Mouse (Mus musculus): Measurements from ENCODE around the gene Nmral1. TPM values are rescaled to one million over a fixed set of nuclear protein-coding genes. Genes with fewer than 3 reads are reported as not detected.

Gene Nmral1
- polyA plus RNA-seq (2012; rRNA removed; ENCODE audit: low replicate concordance) = 2.5 and 5.1 TPM in 2 replicates

DNA sequence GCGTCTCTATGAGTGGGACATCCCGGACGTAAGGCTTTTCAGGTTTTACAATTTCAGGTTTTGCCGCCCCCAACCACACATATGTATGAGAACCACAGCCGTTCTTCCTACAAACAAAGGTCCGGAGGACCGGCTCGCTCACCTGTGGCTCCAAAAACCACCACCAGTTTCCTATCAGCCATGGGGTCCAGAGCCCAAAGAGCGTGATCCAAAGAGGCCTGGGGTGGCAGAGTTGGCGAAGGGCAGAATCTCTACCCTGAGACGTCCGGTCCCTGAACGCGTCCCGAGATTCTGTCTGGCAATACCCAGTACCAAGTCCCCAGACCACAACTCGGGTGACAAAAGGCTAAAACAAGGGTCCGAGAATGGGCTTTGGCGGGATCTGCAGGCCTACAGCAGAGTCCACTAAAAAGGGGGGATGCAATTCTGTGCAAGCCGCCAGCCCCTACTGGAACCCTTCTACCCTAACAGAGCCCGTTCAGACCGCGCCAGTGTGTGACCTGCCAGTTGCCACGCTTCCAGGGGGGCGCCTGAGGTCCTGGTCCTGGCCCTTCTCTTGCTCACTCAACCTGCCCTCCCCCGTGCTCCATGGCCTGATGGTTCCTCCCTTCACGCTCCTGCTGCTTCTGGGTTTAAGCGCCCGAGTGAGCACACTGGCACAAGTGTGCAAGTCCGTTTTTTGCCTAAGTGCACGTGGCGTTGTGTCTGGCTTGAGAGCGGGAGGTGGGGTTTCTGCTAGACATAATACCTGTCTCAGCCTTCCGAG is at the start of gene Nmral1:
Gene Nmral1 (minus strand): TSS at position 604 of the 766 bp plus-strand sequence.

DNA sequence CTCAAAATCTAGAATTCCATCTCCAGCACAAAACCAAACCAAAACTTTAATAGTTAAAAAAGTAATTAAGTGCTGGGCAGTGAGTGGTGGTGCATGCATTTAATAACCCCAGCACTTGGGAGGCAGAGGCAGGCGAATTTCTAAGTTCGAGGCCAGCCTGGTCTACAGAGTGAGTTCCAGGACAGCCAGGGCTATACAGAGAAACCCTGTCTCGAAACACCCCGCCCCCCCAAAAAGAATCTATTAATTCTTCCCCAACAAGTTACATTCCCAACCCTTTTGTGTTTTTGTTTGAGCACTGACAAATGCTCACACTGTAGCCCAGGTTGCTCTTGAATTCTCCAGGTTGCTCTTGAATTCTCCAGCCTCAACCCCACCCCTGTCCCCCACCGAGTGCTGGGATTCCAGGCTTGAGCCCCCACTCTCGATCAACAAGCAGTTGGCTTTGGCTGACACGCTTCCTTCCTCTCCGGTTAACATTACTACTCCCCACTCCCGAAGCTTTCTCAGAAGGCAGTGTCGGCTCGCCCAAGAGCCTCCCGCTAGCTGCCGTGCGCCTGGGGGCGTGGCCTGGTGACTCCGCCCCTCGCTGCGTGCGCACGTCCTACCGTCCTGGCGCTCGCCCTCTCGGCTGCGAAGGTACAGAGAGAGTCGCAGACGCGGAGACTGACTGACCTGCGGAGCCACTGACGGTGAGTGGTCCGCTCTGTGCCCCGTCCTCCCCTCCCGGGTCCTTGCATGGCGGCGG is 6.8 kb upstream of the Nmral1 start, which contains the start of gene Hmox2:
Gene Hmox2 (plus strand): TSS at position 582 of the 748 bp plus-strand sequence.

DNA sequence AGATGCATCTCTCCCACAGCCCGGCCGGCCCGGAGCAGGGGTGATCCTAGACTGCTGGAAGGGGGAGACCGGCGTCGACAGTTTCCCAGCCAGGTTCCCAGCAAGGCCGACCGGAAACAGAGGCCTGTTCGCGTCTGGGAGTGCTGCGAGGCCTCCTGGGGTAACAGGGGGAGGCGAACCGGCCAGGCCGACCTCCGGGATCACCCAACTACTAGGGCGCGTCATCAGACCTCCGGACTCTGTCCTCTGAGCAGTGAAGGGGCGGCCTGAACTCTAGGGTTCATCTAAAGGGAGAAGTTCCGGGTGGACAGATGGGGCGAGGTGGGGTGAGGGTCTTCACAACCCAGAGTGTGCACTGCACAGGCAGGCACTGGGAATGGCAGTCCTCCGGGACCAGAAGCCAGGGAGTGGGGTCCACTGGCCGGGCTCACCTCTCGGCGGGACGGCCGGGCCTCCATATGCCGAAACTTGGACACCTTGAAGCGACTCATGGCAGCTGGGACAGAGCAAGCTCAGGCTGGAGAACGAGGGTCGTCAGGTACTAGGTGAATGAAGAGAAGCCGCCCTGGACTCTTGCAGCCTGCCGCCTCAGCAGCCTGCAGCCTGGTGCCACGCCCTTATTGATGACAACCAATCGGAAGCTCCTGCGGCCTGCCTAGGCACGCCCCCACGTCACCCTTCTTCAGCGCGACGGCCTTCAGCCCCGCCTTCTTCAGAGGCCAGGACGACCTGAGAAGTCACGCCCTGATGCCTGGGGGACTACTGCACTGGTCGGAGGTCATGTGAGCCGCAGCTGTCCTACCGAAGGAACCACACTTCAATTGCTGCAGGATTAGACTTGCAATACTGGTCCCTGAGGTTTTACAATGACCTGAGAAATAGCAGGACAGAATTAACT is 39.8 kb downstream of the Nmral1 start, which contains the start of gene Coro7:
Gene Coro7 (minus strand): TSS at position 657 of the 898 bp plus-strand sequence.

Other genes starting within 250 kb of the Nmral1 start
- 0.32 and 0.83 TPM in 2 replicates for gene Srl, start 177.5 kb downstream of the Nmral1 start, polyA plus RNA-seq (2012; rRNA removed; ENCODE audit: low replicate concordance)
- 6.4 and 7.5 TPM in 2 replicates for gene Tfap4, start 159.5 kb downstream of the Nmral1 start, polyA plus RNA-seq (2012; rRNA removed; ENCODE audit: low replicate concordance)
- 6.6 and 8.2 TPM in 2 replicates for gene Glis2, start 124.6 kb downstream of the Nmral1 start, polyA plus RNA-seq (2012; rRNA removed; ENCODE audit: low replicate concordance)
- 8.4 and 11.4 TPM in 2 replicates for gene Pam16, start 94.4 kb downstream of the Nmral1 start, polyA plus RNA-seq (2012; rRNA removed; ENCODE audit: low replicate concordance)
- gene Vasn, start 79.4 kb downstream of the Nmral1 start, polyA plus RNA-seq (2012; rRNA removed; ENCODE audit: low replicate concordance) = 6.7 and 11.5 TPM in 2 replicates
- 11.5 and 14.3 TPM in 2 replicates for gene Dnaja3, start 79.4 kb downstream of the Nmral1 start, polyA plus RNA-seq (2012; rRNA removed; ENCODE audit: low replicate concordance)
- gene Coro7, start 39.6 kb downstream of the Nmral1 start, polyA plus RNA-seq (2012; rRNA removed; ENCODE audit: low replicate concordance) = 77.5 and 83.3 TPM in 2 replicates
- 19.9 and 20.9 TPM in 2 replicates for gene Hmox2, start 7.0 kb upstream of the Nmral1 start, polyA plus RNA-seq (2012; rRNA removed; ENCODE audit: low replicate concordance)
- 138 and 207 TPM in 2 replicates for gene Cdip1, start 70.9 kb upstream of the Nmral1 start, polyA plus RNA-seq (2012; rRNA removed; ENCODE audit: low replicate concordance)
- gene 4930562C15Rik, start 116.1 kb upstream of the Nmral1 start, polyA plus RNA-seq (2012; rRNA removed; ENCODE audit: low replicate concordance) = not detected in 2 replicates
- 34.9 and 38.2 TPM in 2 replicates for gene Ubald1, start 161.0 kb upstream of the Nmral1 start, polyA plus RNA-seq (2012; rRNA removed; ENCODE audit: low replicate concordance)
- gene Mgrn1, start 166.9 kb upstream of the Nmral1 start, polyA plus RNA-seq (2012; rRNA removed; ENCODE audit: low replicate concordance) = 128 and 172 TPM in 2 replicates
- 37.5 and 39.6 TPM in 2 replicates for gene Nudt16l1, start 219.4 kb upstream of the Nmral1 start, polyA plus RNA-seq (2012; rRNA removed; ENCODE audit: low replicate concordance)
- gene Anks3, start 244.8 kb upstream of the Nmral1 start, polyA plus RNA-seq (2012; rRNA removed; ENCODE audit: low replicate concordance) = 21.8 and 24.0 TPM in 2 replicates

All from duodenum, adult 2 months (tissue).